Comparison of ENCODE assay signal across 27 mouse cellular contexts in the genomic region with DNA sequence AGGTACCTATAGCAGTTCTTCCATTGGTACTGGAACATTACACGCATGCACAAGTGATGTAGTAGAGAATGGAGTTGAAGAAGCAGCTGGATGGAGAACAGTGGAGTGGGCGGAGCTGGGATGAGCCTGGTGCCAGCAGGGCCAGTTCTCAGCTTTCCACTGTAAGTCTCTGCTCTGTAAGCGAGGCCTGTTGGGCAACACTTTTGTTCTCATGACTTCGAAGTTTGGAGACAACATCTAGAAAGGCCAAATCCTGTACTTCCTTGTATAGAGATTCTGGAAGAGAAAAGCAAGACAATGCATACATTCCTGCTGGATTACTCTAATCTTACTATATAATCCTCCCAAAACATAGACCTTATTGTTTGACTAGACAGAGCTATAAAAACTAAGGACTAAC.
"Had no signal": no experiment of that assay in that cellular context is flagged by ENCODE, and none has a peak within 500 bp of the region (broad histone marks: within the 10 kb centered on the region; RNA-seq: fewer than 3 reads in every experiment).

No protein-coding gene starts in this region.

- H3K4me2 ChIP-seq: heart, embryonic 11.5 days; heart, embryonic 13.5 days; heart, embryonic 15.5 days; hindbrain, embryonic 13.5 days; hindbrain, embryonic 15.5 days; intestine, embryonic 15.5 days; limb, embryonic 12.5 days; liver, embryonic 11.5 days; liver, embryonic 13.5 days; liver, embryonic 15.5 days had no signal

- H3K4me3 ChIP-seq: gastrocnemius, adult 2 months; heart, adult 2 months; heart, embryonic 13.5 days; heart, embryonic 15.5 days; hindbrain, embryonic 13.5 days; hindbrain, embryonic 15.5 days; intestine, embryonic 15.5 days; layer of hippocampus, adult 2 months; left cerebral cortex, adult 2 months; limb, embryonic 12.5 days; liver, embryonic 13.5 days; liver, embryonic 15.5 days had no signal

- DNase-seq: gastrocnemius, adult 2 months; gastrocnemius, postnatal 10 days; gastrocnemius, postnatal 25 days; heart, adult 11 months; heart, adult 2 months; heart, postnatal 14 days; heart, postnatal 36 days; kidney, adult 18-20 months; kidney, adult 8-10 months; kidney, postnatal 10 days; kidney, postnatal 25 days; kidney, postnatal 4 days; liver; liver, embryonic 13.5 days had no signal

- H3K9me3 ChIP-seq: hindbrain, embryonic 13.5 days; hindbrain, embryonic 15.5 days; intestine, embryonic 15.5 days; limb, embryonic 12.5 days; liver, embryonic 13.5 days; liver, embryonic 15.5 days had no signal

- H3K27ac ChIP-seq: gastrocnemius, adult 2 months; heart, adult 2 months; heart, embryonic 13.5 days; heart, embryonic 15.5 days; hindbrain, embryonic 13.5 days; hindbrain, embryonic 15.5 days; intestine, embryonic 15.5 days; layer of hippocampus, adult 2 months; left cerebral cortex, adult 2 months; limb, embryonic 12.5 days; liver, embryonic 13.5 days; liver, embryonic 15.5 days had no signal

- H3K27me3 ChIP-seq: heart, embryonic 13.5 days; heart, embryonic 15.5 days; hindbrain, embryonic 13.5 days; hindbrain, embryonic 15.5 days; intestine, embryonic 15.5 days; limb, embryonic 12.5 days; liver, embryonic 13.5 days; liver, embryonic 15.5 days had no signal

- H3K4me1 ChIP-seq: heart, embryonic 15.5 days; hindbrain, embryonic 13.5 days; hindbrain, embryonic 15.5 days; intestine, embryonic 15.5 days; limb, embryonic 12.5 days; liver, embryonic 13.5 days; liver, embryonic 15.5 days had no signal

- H3K9ac ChIP-seq: heart, embryonic 13.5 days; heart, embryonic 15.5 days; hindbrain, embryonic 13.5 days; hindbrain, embryonic 15.5 days; intestine, embryonic 15.5 days; limb, embryonic 12.5 days; liver, embryonic 13.5 days; liver, embryonic 15.5 days had no signal

- ATAC-seq: inflammation-experienced regulatory T-cells, adult 6 months; intestine, embryonic 15.5 days; intestine, postnatal 0 days had no signal
